In the genomic region with DNA sequence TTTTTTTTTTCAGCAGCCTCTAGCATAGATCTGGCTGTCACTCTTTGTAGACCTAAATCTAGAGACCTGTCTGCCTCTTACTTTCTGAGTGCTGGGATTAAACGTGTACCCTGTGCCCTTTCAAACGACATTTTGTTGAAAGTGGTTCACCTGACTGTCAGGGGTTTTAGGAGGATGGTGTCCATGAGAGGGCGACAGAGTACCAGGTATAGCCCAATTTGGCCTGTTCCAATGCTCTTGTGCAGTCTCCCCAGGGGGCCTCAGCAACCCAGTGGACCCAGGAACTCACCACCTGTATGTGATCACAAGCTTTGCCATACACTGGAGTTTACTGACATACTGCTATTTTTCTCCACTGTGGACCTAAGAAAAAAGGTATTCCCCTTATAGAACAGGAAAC, we compare ENCODE assay signal across 7 mouse cellular contexts. TPM values are rescaled to one million over a fixed set of nuclear protein-coding genes. Genes with fewer than 3 reads are reported as not detected.
DNase-seq lines count a peak whose midpoint lies in the region; ATAC-seq and TF ChIP-seq lines count a peak whose summit lies in the region.

No protein-coding gene starts in this region.

- H3K9me3 ChIP-seq in neural tube, embryonic 11.5 days (ENCODE audit: control insufficient read depth, low read length): no peaks in the 10 kb centered on the region
- H3K9me3 ChIP-seq in neural tube, embryonic 15.5 days (replicated peaks): no peaks in the 10 kb centered on the region
- H3K9me3 ChIP-seq in intestine, embryonic 15.5 days: no peaks in the 10 kb centered on the region
- H3K9me3 ChIP-seq in liver, embryonic 14.5 days (ENCODE audit: control insufficient read depth, low read length): no peaks in the 10 kb centered on the region
- no peaks in the 10 kb centered on the region for H3K9me3 ChIP-seq in stomach, postnatal 0 days (ENCODE audit: control insufficient read depth, low read length)

- no peak overlapping the region for H3K9ac ChIP-seq in neural tube, embryonic 11.5 days (ENCODE audit: low read length)
- no peak overlapping the region for H3K9ac ChIP-seq in neural tube, embryonic 15.5 days (replicated peaks)
- no peak overlapping the region for H3K9ac ChIP-seq in intestine, embryonic 15.5 days
- H3K9ac ChIP-seq in liver, embryonic 14.5 days (replicated peaks): no peak overlapping the region
- H3K9ac ChIP-seq in stomach, postnatal 0 days (ENCODE audit: low read length): no peak overlapping the region

- no peak overlapping the region for H3K27ac ChIP-seq in neural tube, embryonic 11.5 days (ENCODE audit: low read depth, low read length)
- no peak overlapping the region for H3K27ac ChIP-seq in neural tube, embryonic 15.5 days (replicated peaks)
- no peak overlapping the region for H3K27ac ChIP-seq in intestine, embryonic 15.5 days
- H3K27ac ChIP-seq in liver, embryonic 14.5 days: no peak overlapping the region
- no peak overlapping the region for H3K27ac ChIP-seq in stomach, postnatal 0 days (replicated peaks)

- TF ChIP-seq EP300 in liver, embryonic 14.5 days (IDR thresholded peaks at IDR 0.05; ENCODE audit: low read depth): no peak
- TF ChIP-seq EP300 in stomach, postnatal 0 days (optimal IDR thresholded peaks at IDR 0.05): no peak

- no peaks in the 10 kb centered on the region for H3K4me1 ChIP-seq in neural tube, embryonic 11.5 days (ENCODE audit: control insufficient read depth, insufficient read depth, low read length)
- H3K4me1 ChIP-seq in neural tube, embryonic 15.5 days: peaks cover 12% of the 10 kb centered on the region
- H3K4me1 ChIP-seq in intestine, embryonic 15.5 days (replicated peaks): peaks cover 3% of the 10 kb centered on the region; the same call in 1 of the 2 replicates
- H3K4me1 ChIP-seq in liver, embryonic 14.5 days (replicated peaks; ENCODE audit: control insufficient read depth in 2 of 2, insufficient read depth in 2 of 2, low read length in 1 of 2): peaks cover 9 to 16% of the 10 kb centered on the region in 2 experiments
- H3K4me1 ChIP-seq in stomach, postnatal 0 days (replicated peaks; ENCODE audit: control insufficient read depth, insufficient read depth): no peaks in the 10 kb centered on the region

- TF ChIP-seq CTCF in liver, embryonic 14.5 days (IDR thresholded peaks at IDR 0.05; ENCODE audit: low read depth): peak; percentile 66
- TF ChIP-seq CTCF in stomach, postnatal 0 days (IDR thresholded peaks at IDR 0.05; ENCODE audit: low read depth): peak; percentile 87

- no peak overlapping the region for H3K4me3 ChIP-seq in neural tube, embryonic 11.5 days (ENCODE audit: low read depth, low read length)
- no peak overlapping the region for H3K4me3 ChIP-seq in neural tube, embryonic 15.5 days (replicated peaks)
- H3K4me3 ChIP-seq in intestine, embryonic 15.5 days (replicated peaks): no peak overlapping the region
- no peak overlapping the region for H3K4me3 ChIP-seq in liver, embryonic 14.5 days (ENCODE audit: insufficient read depth in 1 of 2, low read depth in 2 of 2, low read length in 2 of 2)
- H3K4me3 ChIP-seq in stomach, postnatal 0 days (ENCODE audit: low read depth, low read length): no peak overlapping the region

- ATAC-seq in neural tube, embryonic 11.5 days (ENCODE audit: insufficient read depth, low FRiP score, low TSS enrichment): no peak
- ATAC-seq in neural tube, embryonic 15.5 days (ENCODE audit: low FRiP score): no peak
- peak; percentile 42; the same call in 1 of the 2 replicates for ATAC-seq in intestine, embryonic 15.5 days
- no peak for ATAC-seq in liver, embryonic 14.5 days (ENCODE audit: insufficient read depth)
- ATAC-seq in stomach, postnatal 0 days (ENCODE audit: low FRiP score, low TSS enrichment): no peak

- no peak overlapping the region for H3K4me2 ChIP-seq in neural tube, embryonic 11.5 days (ENCODE audit: low read depth)
- H3K4me2 ChIP-seq in neural tube, embryonic 15.5 days: no peak overlapping the region
- no peak overlapping the region for H3K4me2 ChIP-seq in intestine, embryonic 15.5 days (replicated peaks)
- H3K4me2 ChIP-seq in liver, embryonic 14.5 days (ENCODE audit: low read depth): no peak overlapping the region
- no peak overlapping the region for H3K4me2 ChIP-seq in stomach, postnatal 0 days (replicated peaks; ENCODE audit: low read depth)

- H3K27me3 ChIP-seq in neural tube, embryonic 11.5 days (ENCODE audit: control insufficient read depth, insufficient read depth, low read length): no peaks in the 10 kb centered on the region
- H3K27me3 ChIP-seq in neural tube, embryonic 15.5 days (replicated peaks): no peaks in the 10 kb centered on the region
- H3K27me3 ChIP-seq in intestine, embryonic 15.5 days (replicated peaks): no peaks in the 10 kb centered on the region
- no peaks in the 10 kb centered on the region for H3K27me3 ChIP-seq in liver, embryonic 14.5 days (ENCODE audit: control insufficient read depth, insufficient read depth, low read length)
- no peaks in the 10 kb centered on the region for H3K27me3 ChIP-seq in stomach, postnatal 0 days (ENCODE audit: control insufficient read depth, insufficient read depth, low read length)

- peak; percentile 39 for DNase-seq in neural tube, embryonic 11.5 days (ENCODE audit: low spot score)
- DNase-seq in ZHBTc4 (ENCODE audit: low read depth, low spot score): peak; percentile 60
- peak; percentile 83 to 87 for DNase-seq in cerebellum, postnatal 10 days
- no peak for DNase-seq in liver, embryonic 14.5 days (ENCODE audit: low read depth in 3 of 3, low spot score in 3 of 3)
- peak; percentile 69 for DNase-seq in stomach, postnatal 0 days (ENCODE audit: low spot score)

- 22% methylated on average over 3 of the region's 3 CpGs for WGBS in neural tube, embryonic 11.5 days
- WGBS in neural tube, embryonic 15.5 days: 18% methylated on average over 3 of the region's 3 CpGs
- WGBS in intestine, embryonic 15.5 days: 10% methylated on average over 3 of the region's 3 CpGs
- 16% methylated on average over 3 of the region's 3 CpGs for WGBS in liver, embryonic 14.5 days (ENCODE audit: insufficient replicate concordance)
- 13% methylated on average over 3 of the region's 3 CpGs for WGBS in stomach, postnatal 0 days

- H3K36me3 ChIP-seq in neural tube, embryonic 11.5 days (ENCODE audit: control insufficient read depth, insufficient read depth, low read length): peaks cover 9% of the 10 kb centered on the region
- peaks cover 5% of the 10 kb centered on the region; the same call in 1 of the 2 replicates for H3K36me3 ChIP-seq in neural tube, embryonic 15.5 days
- peaks cover 15% of the 10 kb centered on the region; the same call in 1 of the 2 replicates for H3K36me3 ChIP-seq in intestine, embryonic 15.5 days
- peaks cover 35% of the 10 kb centered on the region for H3K36me3 ChIP-seq in liver, embryonic 14.5 days (replicated peaks; ENCODE audit: control insufficient read depth, insufficient read depth, low read depth)
- no peaks in the 10 kb centered on the region for H3K36me3 ChIP-seq in stomach, postnatal 0 days (ENCODE audit: control insufficient read depth, insufficient read depth, low read length)

RNA-seq across cellular contexts. Expression of gene Mcm5, which starts 23.1 kb away (rescaled TPM):
- polyA plus RNA-seq in neural tube, embryonic 11.5 days (2014; fragmentation: Nextera tagmentation; extraction: Ambion mirVana): 193 and 204 TPM in 2 replicates
- 25.7 and 66.8 TPM in 2 replicates for polyA plus RNA-seq in neural tube, embryonic 15.5 days (2015; fragmentation: Nextera tagmentation; extraction: Ambion mirVana)
- polyA plus RNA-seq in intestine, embryonic 15.5 days (2015; fragmentation: Nextera tagmentation; extraction: Ambion mirVana): 128 and 132 TPM in 2 replicates
- 115 and 126 TPM in 2 replicates for polyA plus RNA-seq in liver, embryonic 14.5 days (2012; rRNA removed)
- 145 and 158 TPM in 2 replicates for polyA plus RNA-seq in liver, embryonic 14.5 days (2014; fragmentation: Nextera tagmentation; extraction: Ambion mirVana)
- 29.2 and 29.4 TPM in 2 replicates for polyA plus RNA-seq in stomach, postnatal 0 days (2015; fragmentation: Nextera tagmentation; extraction: Ambion mirVana)

RNA-seq across cellular contexts. Expression of gene Hmox1, which starts 39.1 kb away (rescaled TPM):
- polyA plus RNA-seq in neural tube, embryonic 11.5 days (2014; fragmentation: Nextera tagmentation; extraction: Ambion mirVana): 15.9 and 16.1 TPM in 2 replicates
- 13.5 and 14.2 TPM in 2 replicates for polyA plus RNA-seq in neural tube, embryonic 15.5 days (2015; fragmentation: Nextera tagmentation; extraction: Ambion mirVana)
- 17.8 and 18.6 TPM in 2 replicates for polyA plus RNA-seq in intestine, embryonic 15.5 days (2015; fragmentation: Nextera tagmentation; extraction: Ambion mirVana)
- polyA plus RNA-seq in liver, embryonic 14.5 days (2012; rRNA removed): 87.2 and 91.8 TPM in 2 replicates
- 57.7 and 61.7 TPM in 2 replicates for polyA plus RNA-seq in liver, embryonic 14.5 days (2014; fragmentation: Nextera tagmentation; extraction: Ambion mirVana)
- polyA plus RNA-seq in stomach, postnatal 0 days (2015; fragmentation: Nextera tagmentation; extraction: Ambion mirVana): 59.0 and 61.4 TPM in 2 replicates

Comparison
In these comparisons a context has a peak if more than half of its experiments do, and no peak if none do; other contexts are left out.
1. DNase-seq: peak in neural tube, embryonic 11.5 days (single experiment), ZHBTc4 (single experiment), cerebellum, postnatal 10 days (2 of 2) and stomach, postnatal 0 days (single experiment); none in liver, embryonic 14.5 days (0 of 3).